Mouse (Mus musculus): ENCODE measurements around the gene 4930435E12Rik. TPM values are rescaled to one million over a fixed set of nuclear protein-coding genes. Genes with fewer than 3 reads are reported as not detected.

4930435E12Rik gene
- polyA plus RNA-seq, 1 experiment from 2014 or later = not detected

DNA sequence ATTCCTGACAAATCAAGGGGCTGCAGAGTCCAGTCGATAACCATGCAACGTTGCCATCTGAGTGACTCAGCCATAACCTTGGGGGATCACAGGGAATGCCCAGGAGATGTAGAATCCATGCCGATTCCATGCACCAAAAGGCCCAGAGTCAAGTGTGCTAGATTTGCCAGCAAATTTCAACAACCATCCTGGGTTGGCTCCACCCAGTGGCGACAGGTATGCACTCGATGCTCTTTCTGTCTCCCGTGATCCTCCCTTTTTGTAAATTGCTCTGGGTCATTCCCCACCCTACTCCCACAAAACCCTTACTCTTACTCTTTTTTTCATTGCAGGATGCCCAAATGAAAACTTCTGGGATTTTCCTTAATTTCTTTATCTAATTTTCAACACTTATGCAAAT is 52.2 kb downstream of the 4930435E12Rik start:
- no peaks in the 10 kb centered on the region for H3K36me3 ChIP-seq (ENCODE audit: control insufficient read depth, insufficient read depth, low read length)
- WGBS = 64% methylated on average over 6 of the region's 6 CpGs
- H3K4me3 ChIP-seq (ENCODE audit: low read depth, low read length) = no peak overlapping the region
- ATAC-seq (ENCODE audit: low FRiP score) = no peak
- H3K27me3 ChIP-seq (ENCODE audit: control insufficient read depth, insufficient read depth, low read length) = no peaks in the 10 kb centered on the region
- no peak for DNase-seq (ENCODE audit: low spot score)
- H3K4me1 ChIP-seq (replicated peaks; ENCODE audit: control insufficient read depth, insufficient read depth, low read length) = no peaks in the 10 kb centered on the region
- no peaks in the 10 kb centered on the region for H3K9me3 ChIP-seq (ENCODE audit: control insufficient read depth, low read length)
- H3K4me2 ChIP-seq (replicated peaks; ENCODE audit: low read depth, low read length) = no peak overlapping the region
- H3K27ac ChIP-seq (ENCODE audit: low read depth, low read length) = no peak overlapping the region
- H3K9ac ChIP-seq (ENCODE audit: low read depth, low read length) = no peak overlapping the region

- no peaks in the 10 kb centered on the region for H3K36me3 ChIP-seq (ENCODE audit: control insufficient read depth, insufficient read depth, low read length)
- 68% methylated on average over 7 of the region's 7 CpGs for WGBS
- no peak overlapping the region for H3K27ac ChIP-seq (ENCODE audit: low read depth, low read length)
- no peak for ATAC-seq (ENCODE audit: low FRiP score)
- H3K9me3 ChIP-seq (ENCODE audit: control insufficient read depth, low read length) = no peaks in the 10 kb centered on the region
- H3K4me1 ChIP-seq (replicated peaks; ENCODE audit: control insufficient read depth, insufficient read depth, low read length) = no peaks in the 10 kb centered on the region
- H3K9ac ChIP-seq (ENCODE audit: low read depth, low read length) = no peak overlapping the region
- H3K4me2 ChIP-seq (replicated peaks; ENCODE audit: low read depth, low read length) = no peak overlapping the region
- H3K27me3 ChIP-seq (ENCODE audit: control insufficient read depth, insufficient read depth, low read length) = no peaks in the 10 kb centered on the region
- DNase-seq (ENCODE audit: low spot score) = no peak
- no peak overlapping the region for H3K4me3 ChIP-seq (ENCODE audit: low read depth, low read length)
These were observed 53.4 kb downstream of the 4930435E12Rik start for GRCm38 (mm10) chr16:38774964-38775746.

GRCm38 (mm10) chr16:38772906-38773496 is 55.5 kb downstream of the 4930435E12Rik start:
- Histone ChIP-seq H3K4me2 (replicated peaks; ENCODE audit: low read depth, low read length) (no peak overlapping the region), H3K27me3 (ENCODE audit: control insufficient read depth, insufficient read depth, low read length) (no peaks in the 10 kb centered on the region), H3K4me1 (replicated peaks; ENCODE audit: control insufficient read depth, insufficient read depth, low read length) (no peaks in the 10 kb centered on the region), H3K9ac (ENCODE audit: low read depth, low read length) (no peak overlapping the region), H3K9me3 (ENCODE audit: control insufficient read depth, low read length) (no peaks in the 10 kb centered on the region), H3K36me3 (ENCODE audit: control insufficient read depth, insufficient read depth, low read length) (no peaks in the 10 kb centered on the region), H3K27ac (ENCODE audit: low read depth, low read length) (no peak overlapping the region), H3K4me3 (ENCODE audit: low read depth, low read length) (no peak overlapping the region)
- no peak for ATAC-seq (ENCODE audit: low FRiP score)
- 55% methylated on average over 12 of the region's 12 CpGs for WGBS
- no peak for DNase-seq (ENCODE audit: low spot score)

DNA sequence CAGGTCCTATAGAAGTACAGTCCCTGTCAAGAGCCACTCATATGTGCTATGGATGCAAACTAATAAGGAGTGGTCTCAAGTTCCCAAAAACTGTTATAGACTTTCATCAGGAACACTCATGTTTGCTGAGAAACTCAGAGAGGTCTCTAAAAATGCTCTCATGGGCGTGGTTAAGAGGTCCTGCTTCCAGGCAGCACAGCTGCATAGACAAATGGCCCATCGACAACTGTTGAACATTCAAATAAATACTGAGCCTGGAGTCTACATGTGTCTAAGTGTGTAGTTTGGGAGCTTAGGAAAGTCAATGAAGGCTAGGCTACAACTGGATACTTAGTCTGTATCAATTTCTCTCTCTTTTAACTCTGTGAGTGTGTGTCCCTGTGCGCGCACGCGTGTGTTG is 57.4 kb downstream of the 4930435E12Rik start:
- no peaks in the 10 kb centered on the region for H3K36me3 ChIP-seq (ENCODE audit: control insufficient read depth, insufficient read depth, low read length)
- H3K4me3 ChIP-seq (ENCODE audit: low read depth, low read length) = no peak overlapping the region
- ATAC-seq (ENCODE audit: low FRiP score) (no peak), DNase-seq (ENCODE audit: low spot score) (no peak)
- H3K9ac ChIP-seq (ENCODE audit: low read depth, low read length) = no peak overlapping the region
- no peak overlapping the region for H3K4me2 ChIP-seq (replicated peaks; ENCODE audit: low read depth, low read length)
- no peak overlapping the region for H3K27ac ChIP-seq (ENCODE audit: low read depth, low read length)
- 94% methylated on average over 6 of the region's 6 CpGs for WGBS
- H3K4me1 ChIP-seq (replicated peaks; ENCODE audit: control insufficient read depth, insufficient read depth, low read length) = no peaks in the 10 kb centered on the region
- H3K27me3 ChIP-seq (ENCODE audit: control insufficient read depth, insufficient read depth, low read length) = no peaks in the 10 kb centered on the region
- no peaks in the 10 kb centered on the region for H3K9me3 ChIP-seq (ENCODE audit: control insufficient read depth, low read length)

- Histone ChIP-seq H3K36me3 (ENCODE audit: control insufficient read depth, insufficient read depth, low read length) (no peaks in the 10 kb centered on the region), H3K4me2 (replicated peaks; ENCODE audit: low read depth, low read length) (no peak overlapping the region), H3K9ac (ENCODE audit: low read depth, low read length) (no peak overlapping the region), H3K9me3 (ENCODE audit: control insufficient read depth, low read length) (no peaks in the 10 kb centered on the region), H3K4me3 (ENCODE audit: low read depth, low read length) (no peak overlapping the region), H3K27me3 (ENCODE audit: control insufficient read depth, insufficient read depth, low read length) (no peaks in the 10 kb centered on the region), H3K27ac (ENCODE audit: low read depth, low read length) (no peak overlapping the region), H3K4me1 (replicated peaks; ENCODE audit: control insufficient read depth, insufficient read depth, low read length) (no peaks in the 10 kb centered on the region)
- ATAC-seq (ENCODE audit: low FRiP score) = no peak
- 87% methylated on average over 9 of the region's 9 CpGs for WGBS
- no peak for DNase-seq (ENCODE audit: low spot score)
These were observed 59.0 kb downstream of the 4930435E12Rik start for GRCm38 (mm10) chr16:38769529-38769928.

DNA sequence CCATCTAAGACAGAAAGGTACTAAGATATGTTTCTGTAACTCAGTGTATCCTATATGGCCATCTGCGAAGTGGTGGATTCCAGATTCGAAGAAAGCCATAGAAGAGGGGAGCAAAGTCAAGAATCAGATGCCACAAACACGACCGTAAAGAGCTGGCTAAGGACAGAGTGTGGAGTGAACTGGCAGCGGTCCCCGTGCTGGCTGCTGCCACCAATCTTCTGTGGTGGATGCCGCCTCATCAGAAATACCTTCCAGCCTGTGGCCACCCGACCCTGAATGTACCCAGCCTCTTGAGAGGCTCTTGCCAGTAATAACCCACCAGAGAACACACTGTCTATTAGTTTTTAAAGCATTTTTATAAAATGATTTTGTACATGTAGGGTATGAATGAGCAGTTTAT is 60.2 kb downstream of the 4930435E12Rik start:
- no peak overlapping the region for H3K27ac ChIP-seq (ENCODE audit: low read depth, low read length)
- H3K9ac ChIP-seq (ENCODE audit: low read depth, low read length) = no peak overlapping the region
- WGBS = 92% methylated on average over 8 of the region's 8 CpGs
- no peak overlapping the region for H3K4me3 ChIP-seq (ENCODE audit: low read depth, low read length)
- H3K4me1 ChIP-seq (replicated peaks; ENCODE audit: control insufficient read depth, insufficient read depth, low read length) = no peaks in the 10 kb centered on the region
- H3K27me3 ChIP-seq (ENCODE audit: control insufficient read depth, insufficient read depth, low read length) = no peaks in the 10 kb centered on the region
- no peak for DNase-seq (ENCODE audit: low spot score)
- no peaks in the 10 kb centered on the region for H3K9me3 ChIP-seq (ENCODE audit: control insufficient read depth, low read length)
- no peak for ATAC-seq (ENCODE audit: low FRiP score)
- no peak overlapping the region for H3K4me2 ChIP-seq (replicated peaks; ENCODE audit: low read depth, low read length)
- no peaks in the 10 kb centered on the region for H3K36me3 ChIP-seq (ENCODE audit: control insufficient read depth, insufficient read depth, low read length)

- no peak for DNase-seq (ENCODE audit: low spot score)
- Histone ChIP-seq H3K9me3 (ENCODE audit: control insufficient read depth, low read length) (no peaks in the 10 kb centered on the region), H3K4me2 (replicated peaks; ENCODE audit: low read depth, low read length) (no peak overlapping the region), H3K27me3 (ENCODE audit: control insufficient read depth, insufficient read depth, low read length) (no peaks in the 10 kb centered on the region), H3K9ac (ENCODE audit: low read depth, low read length) (no peak overlapping the region), H3K4me1 (replicated peaks; ENCODE audit: control insufficient read depth, insufficient read depth, low read length) (no peaks in the 10 kb centered on the region), H3K27ac (ENCODE audit: low read depth, low read length) (no peak overlapping the region), H3K4me3 (ENCODE audit: low read depth, low read length) (no peak overlapping the region), H3K36me3 (ENCODE audit: control insufficient read depth, insufficient read depth, low read length) (no peaks in the 10 kb centered on the region)
- ATAC-seq (ENCODE audit: low FRiP score) = no peak
- WGBS = 85% methylated on average over 8 of the region's 8 CpGs
These were observed 60.8 kb downstream of the 4930435E12Rik start for GRCm38 (mm10) chr16:38767761-38768160.

DNA sequence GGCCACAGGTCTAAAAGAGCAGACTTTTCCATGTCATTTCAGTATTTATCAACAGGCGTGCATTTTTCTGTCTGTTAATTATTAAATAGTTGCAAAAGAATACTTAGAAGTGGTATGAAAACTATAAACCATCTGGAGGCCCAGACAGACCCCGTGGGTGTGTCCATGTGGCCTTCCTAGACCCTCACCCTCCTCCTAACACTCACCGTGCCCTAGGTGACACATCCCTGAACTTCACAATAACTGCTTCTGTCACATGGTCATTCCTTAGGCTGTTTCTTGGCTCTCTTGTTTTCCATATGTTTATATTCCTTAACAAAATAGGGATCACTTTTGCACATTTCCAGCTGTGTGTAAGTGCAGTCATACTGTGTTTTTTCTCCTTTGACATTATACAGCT is 61.9 kb downstream of the 4930435E12Rik start:
- no peak overlapping the region for H3K4me2 ChIP-seq (replicated peaks; ENCODE audit: low read depth, low read length)
- no peak for ATAC-seq (ENCODE audit: low FRiP score)
- no peak overlapping the region for H3K4me3 ChIP-seq (ENCODE audit: low read depth, low read length)
- H3K9ac ChIP-seq (ENCODE audit: low read depth, low read length) = no peak overlapping the region
- H3K9me3 ChIP-seq (ENCODE audit: control insufficient read depth, low read length) = no peaks in the 10 kb centered on the region
- H3K4me1 ChIP-seq (replicated peaks; ENCODE audit: control insufficient read depth, insufficient read depth, low read length) = no peaks in the 10 kb centered on the region
- H3K27me3 ChIP-seq (ENCODE audit: control insufficient read depth, insufficient read depth, low read length) = no peaks in the 10 kb centered on the region
- DNase-seq (ENCODE audit: low spot score) = no peak
- no peak overlapping the region for H3K27ac ChIP-seq (ENCODE audit: low read depth, low read length)
- WGBS = 73% methylated on average over 3 of the region's 3 CpGs
- no peaks in the 10 kb centered on the region for H3K36me3 ChIP-seq (ENCODE audit: control insufficient read depth, insufficient read depth, low read length)

DNA sequence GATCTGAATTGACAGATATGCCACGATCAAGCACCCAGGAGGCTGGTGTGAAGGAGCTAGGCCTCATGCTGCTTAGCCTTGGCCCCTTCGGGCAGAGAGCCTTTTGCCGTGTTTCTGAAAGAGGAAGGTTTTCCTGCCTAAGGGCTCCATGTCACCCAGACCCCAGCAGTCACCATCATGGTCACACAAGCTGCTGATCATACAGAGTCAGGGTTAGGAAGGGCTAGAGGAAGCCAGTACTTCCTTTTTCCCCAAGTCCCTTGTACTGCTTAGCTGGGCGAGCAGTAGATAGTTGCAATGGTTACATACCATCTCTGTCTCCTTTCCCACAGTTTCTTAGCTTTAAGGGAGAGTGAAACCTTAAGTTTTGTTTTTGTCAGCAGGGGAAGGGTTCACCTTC is 65.0 kb downstream of the 4930435E12Rik start:
- Histone ChIP-seq H3K9me3 (ENCODE audit: control insufficient read depth, low read length) (no peaks in the 10 kb centered on the region), H3K36me3 (ENCODE audit: control insufficient read depth, insufficient read depth, low read length) (no peaks in the 10 kb centered on the region), H3K4me3 (ENCODE audit: low read depth, low read length) (no peak overlapping the region), H3K4me2 (replicated peaks; ENCODE audit: low read depth, low read length) (no peak overlapping the region), H3K27me3 (ENCODE audit: control insufficient read depth, insufficient read depth, low read length) (no peaks in the 10 kb centered on the region), H3K9ac (ENCODE audit: low read depth, low read length) (no peak overlapping the region), H3K4me1 (replicated peaks; ENCODE audit: control insufficient read depth, insufficient read depth, low read length) (no peaks in the 10 kb centered on the region), H3K27ac (ENCODE audit: low read depth, low read length) (no peak overlapping the region)
- ATAC-seq (ENCODE audit: low FRiP score) = no peak
- 88% methylated on average over 4 of the region's 4 CpGs for WGBS
- DNase-seq (ENCODE audit: low spot score) = no peak

Data from hindbrain, embryonic 11.5 days (tissue).